Mouse (Mus musculus) testis, adult 2 months (tissue): ENCODE results near the gene Sik1.

Source experiments
- CTCF ChIP-seq: fragments of 200-500 bp; IDR thresholded peaks from 2 replicates; pipeline ENCODE4 v1.5.1; 2012; ENCODE audit warnings: low read depth, mild to moderate bottlenecking, inconsistent platforms, low read length, moderate library complexity; ENCODE audit not compliant: control insufficient read depth, insufficient read depth, insufficient replicate concordance
- POLR2A ChIP-seq: fragments of 200-500 bp; IDR thresholded peaks from 2 replicates; pipeline ENCODE4 v1.6.1; 2012; ENCODE audit warnings: low read depth, mild to moderate bottlenecking, inconsistent platforms, low read length, moderate library complexity; ENCODE audit not compliant: control insufficient read depth

GRCm38 (mm10) chr17:31852782-31853447 is 2.7 kb downstream of the Sik1 start:
- TF ChIP-seq CTCF (no peak), POLR2A (no peak)
